Mouse (Mus musculus) natural killer cell, adult 2 months (primary cell): ENCODE results near the gene Pdcd2l.

ENCODE experiments used
- DNase-seq, 2 experiments: peaks; one replicate each; pipeline ENCODE4 v3.0.0; 2022; ENCODE audit warnings: low spot score in 2 of 2

The Pdcd2l gene

DNA sequence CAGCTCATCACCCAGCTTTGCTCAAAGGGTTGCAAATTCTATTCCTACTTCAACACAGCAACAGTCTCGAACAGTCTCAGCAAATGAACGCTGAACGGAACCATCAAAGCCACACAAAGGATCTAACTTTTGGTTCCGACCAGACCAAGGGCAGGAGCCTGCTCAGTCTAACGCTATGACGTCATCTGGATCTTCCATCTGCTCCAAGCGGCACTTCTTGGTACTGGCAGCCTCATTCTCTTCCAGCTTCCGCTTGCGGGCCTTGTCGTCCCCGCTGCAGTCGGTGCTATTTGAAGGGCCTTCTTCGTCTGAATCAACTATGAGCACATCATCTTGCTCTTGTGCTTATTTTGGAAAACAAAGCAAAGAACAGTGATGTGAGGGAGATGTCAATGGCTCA lies 55.3 kb downstream of the Pdcd2l start:
- no peak for DNase-seq

DNA sequence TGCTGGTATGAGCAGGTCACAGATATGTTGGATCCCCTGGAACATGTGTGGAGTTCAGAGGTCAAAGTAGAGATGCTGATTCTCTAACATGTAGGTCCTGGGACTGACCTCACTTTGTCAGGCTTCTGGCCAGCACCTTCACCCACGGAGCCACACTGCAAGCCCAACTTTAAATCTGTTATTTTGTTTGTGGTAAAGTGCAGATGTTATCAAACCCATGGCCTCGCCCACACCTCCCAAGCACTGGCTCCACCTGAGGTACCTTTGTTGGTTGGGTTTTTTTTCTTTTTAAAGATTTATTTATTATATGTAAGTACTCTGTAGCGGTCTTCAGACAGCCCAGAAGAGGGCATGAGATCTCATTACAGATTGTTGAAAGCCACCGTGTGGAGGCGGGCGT lies 57.0 kb downstream of the Pdcd2l start:
- no peak for DNase-seq
